Mouse (Mus musculus): Measurements from ENCODE around the gene Bag5. TPM values are rescaled to one million over a fixed set of nuclear protein-coding genes. Genes with fewer than 3 reads are reported as not detected.

Gene Bag5
- polyA plus RNA-seq, 1 experiment from 2014 or later, result 67.8 TPM

- Histone ChIP-seq H3K27ac (replicated peaks) (peak overlapping the region; percentile 86), H3K4me2 (peak overlapping the region; percentile 25), H3K9me3 (no peaks in the 10 kb centered on the region), H3K36me3 (no peaks in the 10 kb centered on the region), H3K4me3 (no peak overlapping the region), H3K4me1 (replicated peaks) (peaks cover 60% of the 10 kb centered on the region), H3K27me3 (no peaks in the 10 kb centered on the region), H3K9ac (0 out of 2 replicates have a peak overlapping the region, but pooled peaks have one; percentile 3)
- WGBS, result 1% methylated on average over 12 of the region's 12 CpGs
- peak; percentile 60 for ATAC-seq (ENCODE audit: low FRiP score, low read depth)
Observed at GRCm38 (mm10) chr12:111694271-111694781, 18.7 kb downstream of the Bag5 start.

- no peaks in the 10 kb centered on the region for H3K27me3 ChIP-seq
- H3K36me3 ChIP-seq, result no peaks in the 10 kb centered on the region
- H3K4me3 ChIP-seq, result no peak overlapping the region
- peaks cover 60% of the 10 kb centered on the region for H3K4me1 ChIP-seq (replicated peaks)
- H3K27ac ChIP-seq (replicated peaks), result peak overlapping the region; percentile 86
- peak; percentile 81 for ATAC-seq (ENCODE audit: low FRiP score, low read depth)
- 10% methylated on average over 18 of the region's 18 CpGs for WGBS
- peak overlapping the region; percentile 3; the same call in 1 of the 2 replicates for H3K9ac ChIP-seq
- H3K9me3 ChIP-seq, result no peaks in the 10 kb centered on the region
- peak overlapping the region; percentile 25 for H3K4me2 ChIP-seq
Observed at GRCm38 (mm10) chr12:111693341-111694270, 19.5 kb downstream of the Bag5 start.

GRCm38 (mm10) chr12:111692899-111693298, 20.2 kb downstream of the Bag5 start:
- Histone ChIP-seq H3K9ac (no peak overlapping the region), H3K36me3 (no peaks in the 10 kb centered on the region), H3K27me3 (no peaks in the 10 kb centered on the region), H3K4me1 (replicated peaks) (peaks cover 66% of the 10 kb centered on the region), H3K9me3 (no peaks in the 10 kb centered on the region), H3K27ac (replicated peaks) (peak overlapping the region; percentile 86), H3K4me2 (no peak overlapping the region), H3K4me3 (no peak overlapping the region)
- WGBS, result 58% methylated on average over 5 of the region's 5 CpGs
- no peak for ATAC-seq (ENCODE audit: low FRiP score, low read depth)

- no peak overlapping the region for H3K9ac ChIP-seq
- H3K4me1 ChIP-seq (replicated peaks), result peaks cover 81% of the 10 kb centered on the region
Observed at GRCm38 (mm10) chr12:111691346-111691872, 21.6 kb downstream of the Bag5 start.

GRCm38 (mm10) chr12:111689426-111689825, 23.6 kb downstream of the Bag5 start:
- Histone ChIP-seq H3K9ac (no peak overlapping the region), H3K4me1 (replicated peaks) (peaks cover 65% of the 10 kb centered on the region), H3K4me2 (no peak overlapping the region), H3K9me3 (no peaks in the 10 kb centered on the region), H3K4me3 (no peak overlapping the region), H3K36me3 (no peaks in the 10 kb centered on the region), H3K27ac (replicated peaks) (no peak overlapping the region), H3K27me3 (no peaks in the 10 kb centered on the region)
- 79% methylated on average over 11 of the region's 11 CpGs for WGBS
- no peak for ATAC-seq (ENCODE audit: low FRiP score, low read depth)

More at GRCm38 (mm10) chr12:111691346-111691872, 21.6 kb downstream of the Bag5 start:
- no peaks in the 10 kb centered on the region for H3K36me3 ChIP-seq
- no peaks in the 10 kb centered on the region for H3K9me3 ChIP-seq
- no peak overlapping the region for H3K4me2 ChIP-seq
- H3K27me3 ChIP-seq, result no peaks in the 10 kb centered on the region
- peak; percentile 44 for ATAC-seq (ENCODE audit: low FRiP score, low read depth)
- H3K27ac ChIP-seq (replicated peaks), result peak overlapping the region; percentile 86
- 5% methylated on average over 5 of the region's 5 CpGs for WGBS
- H3K4me3 ChIP-seq, result no peak overlapping the region

GRCm38 (mm10) chr12:111688069-111688428, 25.0 kb downstream of the Bag5 start:
- Histone ChIP-seq H3K36me3 (0 out of 2 replicates have a peak, but pooled peaks cover 3% of the 10 kb centered on the region), H3K9ac (no peak overlapping the region), H3K4me2 (peak overlapping the region; percentile 19; the same call in 1 of the 2 replicates), H3K27ac (replicated peaks) (peak overlapping the region; percentile 90), H3K4me3 (no peak overlapping the region), H3K9me3 (no peaks in the 10 kb centered on the region), H3K4me1 (replicated peaks) (peaks cover 51% of the 10 kb centered on the region), H3K27me3 (no peaks in the 10 kb centered on the region)
- 44% methylated on average over 2 of the region's 2 CpGs for WGBS
- no peak for ATAC-seq (ENCODE audit: low FRiP score, low read depth)

GRCm38 (mm10) chr12:111687350-111688068, 25.5 kb downstream of the Bag5 start:
- no peak overlapping the region for H3K9ac ChIP-seq
- WGBS, result 8% methylated on average over 14 of the region's 14 CpGs
- H3K27me3 ChIP-seq, result no peaks in the 10 kb centered on the region
- peak overlapping the region; percentile 19; the same call in 1 of the 2 replicates for H3K4me2 ChIP-seq
- no peak overlapping the region for H3K4me3 ChIP-seq
- H3K36me3 ChIP-seq, result peaks cover 6% of the 10 kb centered on the region; the same call in 1 of the 2 replicates
- H3K4me1 ChIP-seq (replicated peaks), result peaks cover 45% of the 10 kb centered on the region
- peak; percentile 78 for ATAC-seq (ENCODE audit: low FRiP score, low read depth)
- no peaks in the 10 kb centered on the region for H3K9me3 ChIP-seq
- H3K27ac ChIP-seq (replicated peaks), result peak overlapping the region; percentile 90

GRCm38 (mm10) chr12:111686390-111686789, 26.7 kb downstream of the Bag5 start:
- WGBS, result 77% methylated on average over 4 of the region's 4 CpGs
- H3K9me3 ChIP-seq, result no peaks in the 10 kb centered on the region
- peaks cover 34% of the 10 kb centered on the region for H3K4me1 ChIP-seq (replicated peaks)
- no peak overlapping the region for H3K9ac ChIP-seq
- H3K27me3 ChIP-seq, result no peaks in the 10 kb centered on the region
- H3K4me3 ChIP-seq, result no peak overlapping the region
- peaks cover 8% of the 10 kb centered on the region; the same call in 1 of the 2 replicates for H3K36me3 ChIP-seq
- H3K4me2 ChIP-seq, result no peak overlapping the region
- peak overlapping the region; percentile 90 for H3K27ac ChIP-seq (replicated peaks)
- ATAC-seq (ENCODE audit: low FRiP score, low read depth), result no peak

- no peaks in the 10 kb centered on the region for H3K27me3 ChIP-seq
- no peaks in the 10 kb centered on the region for H3K9me3 ChIP-seq
- H3K9ac ChIP-seq, result no peak overlapping the region
- peaks cover 8% of the 10 kb centered on the region; the same call in 1 of the 2 replicates for H3K36me3 ChIP-seq
- 68% methylated on average over 5 of the region's 5 CpGs for WGBS
- ATAC-seq (ENCODE audit: low FRiP score, low read depth), result no peak
- H3K4me1 ChIP-seq (replicated peaks), result peaks cover 30% of the 10 kb centered on the region
- H3K4me3 ChIP-seq, result no peak overlapping the region
- H3K4me2 ChIP-seq, result no peak overlapping the region
- H3K27ac ChIP-seq (replicated peaks), result no peak overlapping the region
Observed at GRCm38 (mm10) chr12:111682806-111683205, 30.3 kb downstream of the Bag5 start.

- Histone ChIP-seq H3K27me3 (no peaks in the 10 kb centered on the region), H3K4me2 (no peak overlapping the region)
Observed at GRCm38 (mm10) chr12:111682003-111682402, 31.1 kb downstream of the Bag5 start.

GRCm38 (mm10) chr12:111681305-111681704, 31.8 kb downstream of the Bag5 start:
- 81% methylated on average over 8 of the region's 8 CpGs for WGBS
- Histone ChIP-seq H3K27ac (replicated peaks) (no peak overlapping the region), H3K9me3 (no peaks in the 10 kb centered on the region), H3K36me3 (peaks cover 8% of the 10 kb centered on the region; the same call in 1 of the 2 replicates), H3K4me1 (replicated peaks) (peaks cover 23% of the 10 kb centered on the region), H3K9ac (no peak overlapping the region), H3K27me3 (no peaks in the 10 kb centered on the region), H3K4me2 (no peak overlapping the region), H3K4me3 (no peak overlapping the region)
- no peak for ATAC-seq (ENCODE audit: low FRiP score, low read depth)

More at GRCm38 (mm10) chr12:111682003-111682402, 31.1 kb downstream of the Bag5 start:
- no peak overlapping the region for H3K27ac ChIP-seq (replicated peaks)
- peaks cover 8% of the 10 kb centered on the region; the same call in 1 of the 2 replicates for H3K36me3 ChIP-seq
- no peak overlapping the region for H3K9ac ChIP-seq
- ATAC-seq (ENCODE audit: low FRiP score, low read depth), result no peak
- peaks cover 29% of the 10 kb centered on the region for H3K4me1 ChIP-seq (replicated peaks)
- H3K9me3 ChIP-seq, result no peaks in the 10 kb centered on the region
- H3K4me3 ChIP-seq, result no peak overlapping the region
- 77% methylated on average over 5 of the region's 5 CpGs for WGBS

Data from hindbrain, embryonic 15.5 days (tissue).